Mouse (Mus musculus) thymus, adult 2 months (tissue): ENCODE results near the gene Endou. TPM values are rescaled to one million over a fixed set of nuclear protein-coding genes. Genes with fewer than 3 reads are reported as not detected.

Experiments
- DNase-seq: peaks from one replicate; pipeline ENCODE4 v3.0.0; 2021
- H3K27ac ChIP-seq: fragments of 200-500 bp; 2 replicates; pipeline ENCODE4 v1.5.1; 2012; ENCODE audit warnings: low read length, control low read depth; ENCODE audit not compliant: control insufficient read depth, insufficient read depth
- H3K27me3 ChIP-seq: fragments of 200-500 bp; 2 replicates; pipeline ENCODE4 v1.6.1; 2012; ENCODE audit warnings: mild to moderate bottlenecking, low read length, moderate library complexity, mixed read lengths; ENCODE audit not compliant: control insufficient read depth, insufficient read depth
- H3K36me3 ChIP-seq: fragments of 200-500 bp; 2 replicates; pipeline ENCODE4 v1.6.1; 2012; ENCODE audit warnings: mild to moderate bottlenecking, low read length, moderate library complexity; ENCODE audit not compliant: control insufficient read depth, insufficient read depth
- H3K4me1 ChIP-seq: fragments of 200-500 bp; replicated peaks from 2 replicates; pipeline ENCODE4 v1.6.1; 2012; ENCODE audit warnings: low read length; ENCODE audit not compliant: control insufficient read depth, insufficient read depth
- H3K4me3 ChIP-seq: fragments of 200-500 bp; 2 replicates; pipeline ENCODE4 v1.5.1; 2012; ENCODE audit warnings: mild to moderate bottlenecking, low read length, control low read depth, moderate library complexity; ENCODE audit not compliant: control insufficient read depth, insufficient read depth
- CTCF ChIP-seq: fragments of 200-500 bp; IDR thresholded peaks from 2 replicates; pipeline ENCODE4 v1.5.1; 2012; ENCODE audit warnings: mild to moderate bottlenecking, control low read depth, low read length, moderate library complexity, borderline replicate concordance; ENCODE audit not compliant: control insufficient read depth, poor library complexity, insufficient read depth; ENCODE audit errors: extremely low read depth
- POLR2A ChIP-seq: fragments of 200-500 bp; IDR thresholded peaks from 2 replicates; pipeline ENCODE4 v1.6.1; 2012; ENCODE audit warnings: mild to moderate bottlenecking, low read length, control low read depth, moderate library complexity; ENCODE audit not compliant: control insufficient read depth, poor library complexity, insufficient read depth; ENCODE audit errors: extremely low read depth
- WGBS: fragments of 180-500 bp; shearing (Covaris S2); methylation state at CpG from one replicate; pipeline ENCODE4 v1.1.7; 2018; 5-methylcytosine and 5-hydroxymethylcytosine counted together
- polyA plus RNA-seq: library from polyadenylated mRNA; depleted of rRNA; stranded (reverse); fragments of >200 nt; gene quantifications from 2 replicates; pipeline ENCODE4 v1.2.3, GENCODE M21; 2012

Endou gene
- polyA plus RNA-seq, 1 experiment = 276 TPM

GRCm38 (mm10) chr15:97720026-97720675 lies 11.0 kb downstream of the Endou start:
- Histone ChIP-seq H3K36me3 (peaks cover 25% of the 10 kb centered on the region), H3K27ac (peak overlapping the region; percentile 97), H3K4me1 (peaks cover 72% of the 10 kb centered on the region), H3K4me3 (peak overlapping the region; percentile 98), H3K27me3 (no peaks in the 10 kb centered on the region)
- DNase-seq = no peak
- no peak for TF ChIP-seq CTCF
- TF ChIP-seq POLR2A = no peak
- 71% methylated on average over 12 of the region's 12 CpGs for WGBS

DNA sequence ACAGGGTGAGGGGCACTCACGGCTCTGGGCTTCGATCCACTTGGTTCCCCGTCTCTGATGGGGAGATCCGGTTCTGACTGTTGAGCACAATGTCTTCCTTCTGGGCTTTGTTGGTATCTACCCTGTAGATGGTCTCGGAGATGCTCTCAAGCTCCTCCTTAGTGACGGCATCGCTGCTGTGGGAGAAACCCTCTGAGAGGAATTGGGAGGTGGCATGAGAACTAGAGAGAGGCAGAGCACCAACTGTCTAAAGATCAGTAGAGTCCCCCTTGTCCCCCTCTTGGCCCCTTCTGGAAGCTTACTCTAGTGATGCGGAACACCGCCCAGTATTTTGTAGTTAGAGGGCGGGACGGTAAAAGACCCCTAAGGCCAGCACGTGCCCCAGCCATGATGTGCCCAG lies 11.6 kb downstream of the Endou start:
- peaks cover 30% of the 10 kb centered on the region for H3K36me3 ChIP-seq
- 58% methylated on average over 12 of the region's 12 CpGs for WGBS
- peak overlapping the region; percentile 98 for H3K4me3 ChIP-seq
- no peak for DNase-seq
- H3K27me3 ChIP-seq = no peaks in the 10 kb centered on the region
- H3K4me1 ChIP-seq = peaks cover 68% of the 10 kb centered on the region
- no peak for TF ChIP-seq CTCF
- H3K27ac ChIP-seq = peak overlapping the region; percentile 97

DNA sequence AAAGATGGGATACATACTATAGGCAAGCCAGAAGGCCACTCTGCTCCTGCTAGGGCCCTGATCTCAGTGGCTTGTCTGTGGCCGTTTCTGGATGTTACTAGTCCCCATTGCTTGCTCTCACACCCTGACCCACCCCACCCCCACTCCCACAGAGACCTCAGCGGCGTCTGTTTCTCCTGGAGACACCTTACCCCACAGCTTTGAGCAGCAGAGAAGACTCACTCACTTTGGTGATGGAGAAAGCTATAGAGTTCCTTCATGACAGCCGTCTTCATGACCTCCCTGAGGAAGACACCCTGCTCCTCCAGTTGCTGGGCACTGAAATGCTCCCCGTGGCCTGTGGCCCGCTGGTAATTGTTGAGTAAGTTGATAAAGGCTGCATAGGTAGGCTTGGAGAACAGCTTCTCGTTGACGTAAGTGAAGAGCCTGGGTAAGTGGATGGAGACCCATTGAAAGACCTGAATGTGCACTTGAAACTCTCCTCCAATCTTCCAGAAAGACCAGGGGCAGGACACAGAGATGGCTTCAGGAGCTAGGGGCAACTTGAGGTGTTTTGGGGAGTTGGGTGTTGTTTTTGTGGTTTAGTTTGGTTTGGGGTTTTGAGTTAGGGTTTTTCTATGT lies 12.5 kb downstream of the Endou start:
- WGBS = 43% methylated on average over 8 of the region's 8 CpGs
- Histone ChIP-seq H3K27me3 (no peaks in the 10 kb centered on the region), H3K4me3 (peak overlapping the region; percentile 98), H3K4me1 (peaks cover 62% of the 10 kb centered on the region), H3K27ac (peak overlapping the region; percentile 97), H3K36me3 (peaks cover 38% of the 10 kb centered on the region)
- TF ChIP-seq CTCF (no peak), POLR2A (no peak)
- peak; percentile 36 for DNase-seq

DNA sequence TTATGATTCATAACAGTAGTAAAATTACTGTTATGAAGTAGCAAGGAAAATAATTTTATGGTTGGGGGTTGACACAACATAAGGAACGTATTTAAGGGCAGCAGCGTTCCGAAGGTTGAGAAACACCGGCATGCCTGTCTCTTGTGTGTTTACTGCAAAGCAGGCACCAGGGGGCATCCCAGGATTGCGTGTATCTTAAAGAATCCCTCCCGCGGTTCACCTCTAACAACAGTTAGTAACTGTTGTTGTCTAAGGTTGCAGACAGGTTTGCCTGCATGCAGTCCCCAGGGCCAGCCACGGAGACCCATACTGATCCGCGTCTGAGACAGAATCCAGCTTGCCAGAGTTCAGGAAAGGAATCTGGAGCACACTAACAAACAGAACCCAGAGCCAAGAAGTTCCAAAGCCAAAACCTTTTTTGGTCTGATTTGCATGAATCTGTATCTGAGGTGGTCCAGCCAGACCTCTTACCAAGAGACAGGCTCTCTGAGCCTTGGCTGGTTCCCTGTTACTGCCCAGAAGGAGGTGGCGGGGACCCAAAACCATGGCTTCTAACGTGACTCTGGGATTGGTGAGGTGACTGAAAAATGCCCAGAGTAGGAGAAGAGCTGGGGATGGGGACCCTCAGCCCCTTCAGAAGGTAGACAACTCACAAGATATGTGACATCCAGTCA lies 13.1 kb downstream of the Endou start:
- H3K4me1 ChIP-seq = peaks cover 57% of the 10 kb centered on the region
- H3K36me3 ChIP-seq = peaks cover 45% of the 10 kb centered on the region
- peak overlapping the region; percentile 98 for H3K4me3 ChIP-seq
- TF ChIP-seq CTCF (peak; percentile 56; the same call in 1 of the 2 replicates), POLR2A (peak; percentile 56)
- H3K27ac ChIP-seq = peak overlapping the region; percentile 97
- peak; percentile 79 for DNase-seq
- WGBS = 12% methylated on average over 12 of the region's 12 CpGs
- no peaks in the 10 kb centered on the region for H3K27me3 ChIP-seq

- Histone ChIP-seq H3K27me3 (no peaks in the 10 kb centered on the region), H3K4me1 (peaks cover 47% of the 10 kb centered on the region), H3K36me3 (peaks cover 57% of the 10 kb centered on the region), H3K27ac (no peak overlapping the region), H3K4me3 (no peak overlapping the region)
- TF ChIP-seq CTCF (no peak), POLR2A (no peak)
- DNase-seq = no peak
- 95% methylated on average over 11 of the region's 11 CpGs for whole genome bisulfite sequencing
Measured at GRCm38 (mm10) chr15:97716782-97717181, 14.4 kb downstream of the Endou start.

GRCm38 (mm10) chr15:97715734-97716133 lies 15.4 kb downstream of the Endou start:
- Histone ChIP-seq H3K27ac (no peak overlapping the region), H3K36me3 (peaks cover 68% of the 10 kb centered on the region), H3K4me1 (peaks cover 39% of the 10 kb centered on the region), H3K4me3 (no peak overlapping the region), H3K27me3 (no peaks in the 10 kb centered on the region)
- 98% methylated on average over 1 of the region's 1 CpGs for WGBS
- DNase-seq = no peak
- TF ChIP-seq POLR2A (no peak), CTCF (no peak)
